ENCODE assay signal across 9 mouse cellular contexts in genomic region chr5:93127722-93128121, GRCm38 (mm10). TPM values are rescaled to one million over a fixed set of nuclear protein-coding genes. Genes with fewer than 3 reads are reported as not detected.
DNase-seq lines count a peak whose midpoint lies in the region; ATAC-seq and TF ChIP-seq lines count a peak whose summit lies in the region.
"Had no signal": no experiment of that assay in that cellular context is flagged by ENCODE, and none has a peak within 500 bp of the region (broad histone marks: within the 10 kb centered on the region; RNA-seq: fewer than 3 reads in every experiment).

No protein-coding gene starts in this region.

- H3K4me2 ChIP-seq in hindbrain, embryonic 13.5 days: no peak overlapping the region
- H3K4me2 ChIP-seq in liver, postnatal 0 days (ENCODE audit: low read depth, low read length): no peak overlapping the region
- H3K4me2 ChIP-seq in stomach, embryonic 15.5 days: no peak overlapping the region
- H3K4me2 ChIP-seq: limb, embryonic 12.5 days had no signal

- no peak for TF ChIP-seq EP300 in liver, postnatal 0 days (IDR thresholded peaks at IDR 0.05; ENCODE audit: low read depth)

- DNase-seq in frontal cortex, adult 2 months (ENCODE audit: extremely low spot score in 1 of 2, low spot score in 1 of 2): peak; percentile 33 to 68
- no peak for DNase-seq in frontal cortex, postnatal 14 days (ENCODE audit: low spot score in 2 of 2)
- DNase-seq in 3134 (ENCODE audit: extremely low read depth, insufficient read length, low spot score): peak; percentile 59
- peak; percentile 29 for DNase-seq in liver, postnatal 0 days
- no peak for DNase-seq in thymus, postnatal 4 days

- no peak overlapping the region for H3K9ac ChIP-seq in hindbrain, embryonic 13.5 days
- H3K9ac ChIP-seq in liver, postnatal 0 days (replicated peaks): no peak overlapping the region
- no peak overlapping the region for H3K9ac ChIP-seq in stomach, embryonic 15.5 days
- H3K9ac ChIP-seq: limb, embryonic 12.5 days had no signal

- no peaks in the 10 kb centered on the region for H3K36me3 ChIP-seq in hindbrain, embryonic 13.5 days
- H3K36me3 ChIP-seq in liver, postnatal 0 days (replicated peaks; ENCODE audit: insufficient read depth, low read length): no peaks in the 10 kb centered on the region
- no peaks in the 10 kb centered on the region for H3K36me3 ChIP-seq in stomach, embryonic 15.5 days
- H3K36me3 ChIP-seq: limb, embryonic 12.5 days had no signal

- no peaks in the 10 kb centered on the region for H3K27me3 ChIP-seq in hindbrain, embryonic 13.5 days
- no peaks in the 10 kb centered on the region for H3K27me3 ChIP-seq in liver, postnatal 0 days (ENCODE audit: insufficient read depth, low read length)
- H3K27me3 ChIP-seq in stomach, embryonic 15.5 days (replicated peaks): no peaks in the 10 kb centered on the region
- H3K27me3 ChIP-seq: limb, embryonic 12.5 days had no signal

- H3K4me1 ChIP-seq in bone marrow macrophage, adult 2 months (ENCODE audit: control insufficient read depth, insufficient read depth, low read length): peaks cover 65% of the 10 kb centered on the region
- peaks cover 81% of the 10 kb centered on the region for H3K4me1 ChIP-seq in hindbrain, embryonic 13.5 days (replicated peaks)
- H3K4me1 ChIP-seq in liver, postnatal 0 days (ENCODE audit: insufficient read depth): peaks cover 36% of the 10 kb centered on the region
- H3K4me1 ChIP-seq in stomach, embryonic 15.5 days: peaks cover 78% of the 10 kb centered on the region

- WGBS in hindbrain, embryonic 13.5 days: 21% methylated on average over 3 of the region's 3 CpGs
- 11% methylated on average over 3 of the region's 3 CpGs for WGBS in liver, postnatal 0 days (ENCODE audit: insufficient replicate concordance)
- 16% methylated on average over 3 of the region's 3 CpGs for WGBS in stomach, embryonic 15.5 days

- no peak for TF ChIP-seq CTCF in bone marrow macrophage, adult 2 months (IDR thresholded peaks at IDR 0.05; ENCODE audit: low read depth, low read length)
- TF ChIP-seq CTCF in liver, postnatal 0 days (IDR thresholded peaks at IDR 0.05; ENCODE audit: low read depth): no peak

- H3K27ac ChIP-seq in bone marrow macrophage, adult 2 months (ENCODE audit: insufficient read depth, low read depth, low read length): peak overlapping the region; percentile 69
- peak overlapping the region; percentile 80 for H3K27ac ChIP-seq in hindbrain, embryonic 13.5 days
- no peak overlapping the region for H3K27ac ChIP-seq in liver, postnatal 0 days (ENCODE audit: low read depth)
- peak overlapping the region; percentile 11; the same call in 1 of the 2 replicates for H3K27ac ChIP-seq in stomach, embryonic 15.5 days

- 0 out of 2 replicates have a peak, but pooled peaks have one; percentile 26 for ATAC-seq in hindbrain, embryonic 13.5 days (ENCODE audit: low FRiP score)
- no peak for ATAC-seq in liver, postnatal 0 days
- 0 out of 2 replicates have a peak, but pooled peaks have one; percentile 21 for ATAC-seq in stomach, embryonic 15.5 days (ENCODE audit: insufficient read depth, low FRiP score, low read depth)

- H3K9me3 ChIP-seq in hindbrain, embryonic 13.5 days: no peaks in the 10 kb centered on the region
- no peaks in the 10 kb centered on the region for H3K9me3 ChIP-seq in liver, postnatal 0 days (ENCODE audit: low read length)
- H3K9me3 ChIP-seq in stomach, embryonic 15.5 days: no peaks in the 10 kb centered on the region
- H3K9me3 ChIP-seq: limb, embryonic 12.5 days had no signal

- peak overlapping the region; percentile 26; the same call in 1 of the 2 replicates for H3K4me3 ChIP-seq in bone marrow macrophage, adult 2 months (ENCODE audit: insufficient read depth, low read length)
- H3K4me3 ChIP-seq in hindbrain, embryonic 13.5 days: no peak overlapping the region
- H3K4me3 ChIP-seq in liver, postnatal 0 days (ENCODE audit: low read depth, low read length): no peak overlapping the region
- no peak overlapping the region for H3K4me3 ChIP-seq in stomach, embryonic 15.5 days (replicated peaks)
- H3K4me3 ChIP-seq: limb, embryonic 12.5 days had no signal

- TF ChIP-seq POLR2A in bone marrow macrophage, adult 2 months (IDR thresholded peaks at IDR 0.05; ENCODE audit: borderline replicate concordance, low read depth, low read length): no peak

RNA-seq across cellular contexts. Expression of gene Sept11, which starts 34.5 kb away (rescaled TPM):
- polyA plus RNA-seq in frontal cortex, adult 2 months (2012; rRNA removed): 140 and 147 TPM in 2 replicates
- 23.7 and 24.8 TPM in 2 replicates for polyA plus RNA-seq in bone marrow macrophage, adult 2 months (2012; ENCODE audit: insufficient read depth, insufficient read length, missing spikeins)
- polyA plus RNA-seq in hindbrain, embryonic 13.5 days (2015; fragmentation: Nextera tagmentation; extraction: Ambion mirVana): 165 and 171 TPM in 2 replicates
- 12.1 and 12.2 TPM in 2 replicates for polyA plus RNA-seq in liver, postnatal 0 days (2015; fragmentation: Nextera tagmentation; extraction: Ambion mirVana)
- 141 and 160 TPM in 2 replicates for polyA plus RNA-seq in stomach, embryonic 15.5 days (2015; fragmentation: Nextera tagmentation; extraction: Ambion mirVana)

Comparison
In these comparisons a context has a peak if more than half of its experiments do, and no peak if none do; other contexts are left out.
1. DNase-seq: peak in frontal cortex, adult 2 months (2 of 2), 3134 (single experiment) and liver, postnatal 0 days (single experiment); none in frontal cortex, postnatal 14 days (0 of 2) and thymus, postnatal 4 days (single experiment).